Mouse (Mus musculus) adrenal gland, postnatal 4 days (tissue): ENCODE results near the gene Tstd2. TPM values are rescaled to one million over a fixed set of nuclear protein-coding genes. Genes with fewer than 3 reads are reported as not detected.

Experiments used
- DNase-seq, 2 experiments: peaks; one replicate each; pipeline ENCODE4 v3.0.0; 2021 to 2022; ENCODE audit warnings: low spot score in 2 of 2, mixed read lengths in 2 of 2
- total RNA-seq, 2 experiments: library from RNA; stranded (reverse); gene quantifications; 2 replicates each; pipeline ENCODE4 v1.2.3; 2021

The Tstd2 gene
- total RNA-seq, 2 experiments from 2014 or later = 31.4 to 38.5 TPM

DNA sequence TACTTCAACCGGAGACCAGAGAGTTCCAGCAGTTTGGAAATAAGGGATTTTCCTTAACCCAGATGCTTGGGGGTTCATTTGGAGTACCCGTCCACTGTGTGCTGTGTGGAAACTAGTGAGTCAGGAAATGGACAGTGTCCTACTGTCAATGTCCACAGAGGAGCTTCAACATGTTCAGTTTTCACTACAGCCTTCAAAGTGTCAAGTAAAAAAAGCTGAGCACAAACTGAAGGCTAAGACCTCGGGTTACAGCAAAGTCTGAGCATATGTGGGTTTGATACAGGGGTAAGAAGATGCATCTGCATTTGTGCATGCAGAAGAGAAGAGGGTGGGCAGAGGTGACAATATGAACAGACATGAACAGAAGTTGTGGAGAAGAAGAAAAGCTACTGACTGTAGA is 17.7 kb downstream of the Tstd2 start:
- no peak for DNase-seq

DNA sequence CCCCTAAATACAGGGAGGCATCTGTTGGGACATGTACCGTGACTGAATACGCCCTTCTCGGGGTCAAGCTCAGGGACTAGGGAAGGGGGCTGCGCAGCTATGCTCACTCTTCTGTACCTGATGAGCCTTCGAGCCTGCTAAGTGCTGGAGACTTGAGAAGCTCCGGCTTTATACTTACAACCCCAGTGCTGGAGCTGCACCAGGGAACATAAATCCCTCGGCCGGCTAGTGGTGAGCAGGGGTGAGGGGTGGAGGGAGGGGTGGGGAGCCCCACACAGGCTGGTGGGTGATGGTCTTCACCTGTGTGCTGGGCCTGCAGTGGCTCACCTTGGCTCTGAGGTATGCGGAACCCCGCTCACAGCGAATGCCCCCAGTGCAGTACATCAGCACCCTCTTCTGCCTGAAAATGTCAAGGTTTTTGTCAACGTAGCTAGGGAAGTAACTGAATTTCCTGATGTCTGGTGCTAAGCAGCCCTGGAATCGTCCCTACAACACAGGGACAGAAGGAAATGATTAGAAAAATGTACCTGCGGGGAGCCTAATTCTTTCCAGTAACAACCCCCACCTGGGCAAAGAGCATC is 18.9 kb downstream of the Tstd2 start:
- DNase-seq = no peak

DNA sequence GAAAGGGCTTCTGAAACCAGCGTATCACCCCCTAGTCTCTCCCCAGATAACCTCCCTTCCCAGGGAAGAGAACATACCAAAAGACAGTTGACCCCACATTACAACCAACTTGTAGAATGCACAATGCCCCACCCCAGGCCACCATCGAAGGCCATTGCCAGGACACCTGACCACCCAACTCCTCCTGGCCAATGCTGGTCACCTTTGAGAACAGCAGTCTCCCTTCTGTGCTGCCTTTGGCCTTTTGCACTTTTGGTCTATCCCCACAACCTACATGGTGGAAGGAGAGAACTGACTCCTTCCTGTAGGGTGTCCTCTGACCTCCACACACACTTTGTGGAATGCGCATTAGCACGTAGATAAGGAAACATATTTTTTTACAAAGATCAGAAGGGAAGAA is 21.0 kb downstream of the Tstd2 start:
- DNase-seq = no peak

DNA sequence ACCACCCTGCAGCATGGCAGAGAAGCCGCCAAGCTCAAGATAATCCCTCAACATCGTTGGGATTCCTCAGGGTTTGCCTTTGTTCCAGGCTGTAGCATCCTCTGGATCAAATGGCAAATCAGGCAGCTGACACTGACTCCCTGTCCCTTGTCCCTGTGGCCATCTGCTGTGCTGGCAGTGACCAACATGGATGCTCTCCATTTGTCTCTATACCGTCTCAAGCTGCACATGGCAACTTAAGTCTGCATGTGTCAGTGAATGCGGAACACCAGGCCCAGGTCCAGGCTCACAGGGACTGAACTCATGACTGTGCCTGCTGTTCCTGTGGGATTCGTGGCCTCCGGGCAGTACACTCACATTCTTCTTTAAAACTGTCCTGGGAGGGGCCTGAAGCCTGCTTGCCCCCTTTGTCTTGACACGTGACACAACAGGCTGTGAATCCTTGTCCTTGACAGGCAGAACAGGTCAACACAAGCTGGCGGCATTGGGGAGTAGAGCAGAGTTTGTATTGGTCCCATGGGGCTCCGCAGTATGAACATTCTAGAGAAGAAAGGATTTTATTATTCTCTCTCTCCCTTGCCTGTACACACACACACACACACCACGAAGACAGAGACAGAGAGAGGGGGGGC is 21.8 kb downstream of the Tstd2 start:
- DNase-seq = no peak

DNA sequence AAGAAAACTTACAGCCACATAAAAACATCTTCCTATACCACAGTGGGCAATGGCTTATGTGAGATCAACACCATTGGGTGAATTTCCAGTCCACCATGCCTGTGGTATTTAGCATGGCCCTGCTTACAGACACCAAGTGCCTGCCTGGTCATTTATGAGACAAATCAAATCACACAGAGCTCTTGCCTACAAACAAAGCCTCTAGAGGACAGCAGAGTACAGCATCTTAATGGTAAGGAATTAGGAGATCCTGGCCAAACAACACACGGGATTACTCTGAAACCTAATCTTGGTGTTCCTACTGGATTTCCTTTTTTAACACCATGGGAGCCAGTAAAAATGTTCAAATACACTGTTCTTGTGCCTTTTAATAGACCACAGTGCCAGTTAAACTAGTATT is 23.2 kb downstream of the Tstd2 start:
- DNase-seq = no peak

DNA sequence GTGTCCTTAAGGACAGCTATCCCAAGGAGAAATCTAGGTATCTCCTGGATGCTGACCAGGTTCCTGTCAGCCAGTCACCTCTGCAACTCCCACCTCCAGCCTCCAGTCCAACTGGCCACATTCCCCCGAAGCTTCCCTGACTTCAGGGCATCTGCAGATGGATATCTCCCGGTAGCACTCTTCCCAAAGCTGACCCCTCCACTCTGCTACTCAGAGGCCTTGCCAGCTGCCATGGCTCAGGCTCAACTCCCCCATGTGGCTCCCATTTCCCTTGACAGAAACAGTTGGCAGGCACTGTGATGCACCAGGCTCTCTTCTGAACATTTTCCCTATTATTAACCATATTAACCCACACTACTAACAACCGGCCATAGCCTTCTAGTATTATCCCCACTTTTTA is 27.1 kb downstream of the Tstd2 start:
- DNase-seq = no peak

DNA sequence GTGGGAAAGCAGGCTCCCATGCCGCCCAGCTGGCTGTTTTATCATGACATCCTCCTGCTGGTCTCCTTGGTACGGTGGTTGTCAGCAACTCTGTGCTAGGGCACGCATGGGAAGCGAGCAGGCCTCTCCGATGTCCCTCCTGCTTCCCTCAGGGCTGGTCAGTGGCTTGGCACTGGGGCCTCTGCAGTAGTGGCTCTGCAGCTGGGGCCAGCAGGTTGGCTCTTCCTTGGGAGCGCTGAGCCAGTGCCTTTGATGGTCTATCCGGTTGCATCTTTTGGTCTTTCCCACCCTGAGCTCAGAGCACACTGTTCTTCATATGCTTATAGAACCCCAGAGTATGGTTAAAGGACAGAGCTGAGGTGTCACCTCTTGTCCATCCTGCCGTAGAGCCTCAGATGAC is 28.4 kb downstream of the Tstd2 start:
- DNase-seq = no peak

DNA sequence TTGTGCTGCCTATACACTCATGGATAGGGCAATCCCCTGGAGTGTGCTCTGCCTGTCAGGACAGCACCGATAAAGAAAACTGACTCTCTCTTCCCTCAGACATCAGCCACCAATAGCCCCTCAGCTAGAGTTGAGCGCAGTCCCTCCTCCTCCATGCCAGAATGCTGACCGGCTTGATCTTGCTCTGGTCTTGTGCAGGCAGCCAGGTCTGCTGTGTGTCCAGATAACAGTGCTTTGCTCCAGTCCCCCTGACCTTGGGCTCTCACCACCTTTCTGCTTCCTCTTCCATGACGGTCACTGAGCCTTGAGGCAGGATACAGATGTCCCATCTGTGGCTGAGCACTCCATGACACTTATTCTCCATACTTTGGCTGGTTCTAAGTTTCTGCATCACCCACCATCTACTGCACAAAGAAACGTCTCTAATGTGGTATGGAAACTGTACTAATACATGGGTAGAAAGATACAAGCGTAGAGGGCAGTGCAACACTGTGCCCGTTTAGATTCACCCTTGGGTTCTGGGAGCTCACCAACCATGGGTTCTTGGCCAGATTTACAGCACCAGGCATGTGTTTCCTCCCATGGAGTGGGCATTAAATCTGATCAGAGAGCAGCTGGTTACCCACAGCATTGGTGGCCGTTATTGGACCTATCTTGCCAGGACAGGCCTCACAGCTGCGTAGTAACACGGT is 36.3 kb downstream of the Tstd2 start:
- no peak for DNase-seq

DNA sequence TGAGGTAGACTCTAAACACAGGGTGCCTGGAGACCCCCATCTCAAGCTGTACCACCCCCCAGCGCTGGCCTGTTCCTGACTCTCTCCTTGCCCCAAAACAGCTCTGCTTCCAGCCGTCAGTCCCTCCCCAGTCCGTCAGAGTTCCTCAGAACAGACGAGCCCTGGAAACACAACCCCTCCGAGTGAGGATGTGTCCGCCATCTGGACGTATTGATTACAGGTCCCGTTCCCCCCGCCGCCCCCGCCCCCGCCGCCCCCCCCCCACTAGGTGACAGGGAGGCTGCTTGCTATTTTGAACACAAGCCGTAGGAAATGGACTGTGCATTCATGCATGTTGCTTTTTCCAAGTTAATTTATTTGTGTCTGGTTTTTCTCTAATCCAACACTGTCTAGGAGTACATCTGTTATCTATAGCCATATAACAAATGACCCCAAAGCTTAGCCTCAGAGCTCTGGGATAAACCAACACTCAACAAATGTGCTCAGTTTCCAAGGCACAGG is 37.2 kb downstream of the Tstd2 start:
- DNase-seq = no peak

DNA sequence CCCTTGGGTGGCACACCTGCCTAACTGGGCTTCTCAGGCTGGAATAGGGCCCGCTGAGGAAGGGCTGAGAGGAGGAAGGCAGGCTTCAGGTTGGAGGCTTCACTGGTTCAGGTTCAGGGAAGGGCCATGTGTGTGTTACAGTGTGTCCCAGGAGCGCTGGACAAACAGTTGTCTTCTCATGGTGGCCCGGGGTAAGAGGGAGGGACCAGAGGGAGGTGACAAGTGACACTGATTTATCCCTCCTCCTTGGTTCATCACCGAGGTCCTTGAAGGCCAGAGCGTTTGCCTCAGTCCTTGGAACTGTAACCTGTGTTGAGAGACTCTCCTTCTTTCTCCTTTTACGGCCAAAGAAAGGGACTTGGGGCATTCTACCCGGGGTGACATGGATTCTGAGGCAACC is 38.0 kb downstream of the Tstd2 start:
- DNase-seq = no peak

DNA sequence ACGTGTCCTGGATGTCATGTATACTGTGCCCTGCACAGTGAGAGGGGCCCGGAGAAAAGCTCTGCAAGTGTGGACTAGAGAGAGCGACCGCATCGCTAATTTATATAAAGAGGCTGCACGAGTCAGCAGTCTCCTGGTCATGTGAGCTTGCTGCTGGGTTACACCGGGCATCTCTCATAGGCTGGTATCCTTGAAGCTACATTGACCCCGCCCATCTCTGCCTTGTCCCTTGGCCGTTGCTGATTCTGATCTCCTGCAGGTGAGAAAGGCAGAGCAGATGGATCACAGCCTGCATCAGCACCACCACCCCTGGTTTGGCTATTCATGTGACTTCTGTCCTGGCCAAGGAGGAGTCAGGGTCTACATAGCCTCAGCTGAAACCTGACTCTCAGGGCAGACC is 39.4 kb downstream of the Tstd2 start:
- no peak for DNase-seq

DNA sequence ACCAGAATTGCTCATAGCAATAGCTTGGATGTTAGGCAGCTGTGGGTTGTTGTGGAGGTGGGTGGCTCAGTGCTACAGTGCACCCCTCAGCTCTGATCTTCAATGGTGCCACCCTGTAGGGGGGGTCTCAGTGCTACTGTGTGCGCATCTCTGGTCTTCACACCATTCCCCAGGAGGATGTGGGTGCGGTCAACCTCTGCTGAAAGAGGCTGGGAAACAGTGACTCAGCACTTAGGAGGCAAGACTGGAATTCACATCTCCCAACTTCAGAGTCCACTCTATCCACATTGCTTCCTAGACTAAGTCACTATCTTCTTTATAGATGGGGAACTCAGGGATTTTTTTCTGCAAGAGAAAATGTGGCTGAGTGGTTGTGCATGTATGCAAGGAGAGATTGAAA is 40.9 kb downstream of the Tstd2 start:
- no peak for DNase-seq

DNA sequence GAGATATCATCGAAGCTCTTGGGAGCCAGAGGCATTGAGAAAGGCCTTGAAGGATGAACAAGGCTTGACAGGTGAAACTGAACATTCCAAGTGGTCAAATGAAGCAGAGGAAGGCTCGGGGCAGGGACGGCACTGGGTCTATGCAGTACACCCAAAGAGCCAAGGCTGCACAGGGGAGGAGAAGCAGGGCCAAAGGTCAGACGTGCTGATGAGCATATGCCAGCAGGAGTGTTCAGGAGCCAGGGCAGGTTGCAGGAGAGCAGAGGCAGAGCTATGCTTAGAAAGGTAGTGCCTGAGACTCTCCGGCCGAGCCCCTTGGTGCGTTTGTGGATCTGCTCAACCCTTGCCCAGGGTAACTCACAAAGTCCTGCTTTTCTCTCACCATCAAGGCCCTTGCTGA is 41.9 kb downstream of the Tstd2 start:
- DNase-seq = no peak

DNA sequence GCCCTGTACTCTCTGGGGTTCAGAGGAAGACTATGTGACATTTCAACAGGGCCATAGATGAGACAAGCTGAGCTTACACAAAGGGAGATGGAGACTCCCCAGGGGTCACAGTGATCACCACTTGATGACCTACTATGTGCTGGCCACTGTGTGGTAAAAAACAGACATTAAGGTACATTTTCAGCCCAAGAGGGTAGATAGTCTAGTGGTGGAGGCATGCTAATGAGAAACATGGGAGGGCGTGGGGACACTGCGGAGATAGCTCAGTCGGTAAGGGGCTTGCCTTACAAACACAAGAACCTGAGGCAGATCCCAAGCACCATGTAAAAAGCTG is 42.7 kb downstream of the Tstd2 start:
- no peak for DNase-seq

DNA sequence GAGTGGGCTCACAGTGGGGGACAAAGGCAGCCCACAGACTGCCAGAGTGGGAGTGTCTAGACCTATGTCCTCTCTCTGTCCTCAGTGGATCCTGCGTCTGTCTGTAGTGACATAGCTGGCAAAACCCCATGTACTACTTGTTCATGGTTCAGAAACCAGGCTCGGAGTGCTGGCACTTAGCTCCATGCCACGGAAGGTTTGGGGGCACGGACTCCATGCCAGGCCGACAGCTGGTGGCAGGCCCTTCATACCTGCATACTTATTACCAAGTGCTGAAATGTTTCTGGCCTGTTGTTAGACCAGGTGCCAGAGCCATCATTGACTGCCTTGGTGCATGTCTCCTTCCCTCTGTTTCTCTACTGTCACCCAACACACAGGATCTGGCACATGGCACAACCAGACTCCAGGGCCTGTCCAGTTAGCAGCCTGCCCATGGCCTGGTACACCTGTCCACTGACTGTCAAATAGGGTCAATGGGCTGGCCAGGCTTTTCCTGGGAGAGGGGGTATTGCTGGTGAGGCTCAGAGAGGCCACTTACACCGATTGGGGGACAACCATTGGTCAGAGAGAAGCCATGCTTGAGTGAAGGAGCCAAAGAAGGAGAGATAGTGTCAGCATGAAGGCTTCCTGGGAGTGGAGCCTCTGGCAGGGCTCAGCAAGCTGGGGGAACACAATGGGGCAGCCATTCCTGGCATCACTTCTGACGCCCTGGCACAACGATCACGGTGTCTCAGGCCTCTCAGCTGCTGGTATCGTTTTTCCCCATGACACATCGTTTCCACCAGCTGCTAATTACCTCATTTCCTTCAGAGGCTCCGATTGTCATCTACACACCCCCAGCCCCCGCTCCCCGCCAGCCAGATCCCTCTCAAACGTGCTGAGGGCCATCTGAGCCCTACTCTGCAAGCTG is 43.3 kb downstream of the Tstd2 start:
- DNase-seq = no peak

DNA sequence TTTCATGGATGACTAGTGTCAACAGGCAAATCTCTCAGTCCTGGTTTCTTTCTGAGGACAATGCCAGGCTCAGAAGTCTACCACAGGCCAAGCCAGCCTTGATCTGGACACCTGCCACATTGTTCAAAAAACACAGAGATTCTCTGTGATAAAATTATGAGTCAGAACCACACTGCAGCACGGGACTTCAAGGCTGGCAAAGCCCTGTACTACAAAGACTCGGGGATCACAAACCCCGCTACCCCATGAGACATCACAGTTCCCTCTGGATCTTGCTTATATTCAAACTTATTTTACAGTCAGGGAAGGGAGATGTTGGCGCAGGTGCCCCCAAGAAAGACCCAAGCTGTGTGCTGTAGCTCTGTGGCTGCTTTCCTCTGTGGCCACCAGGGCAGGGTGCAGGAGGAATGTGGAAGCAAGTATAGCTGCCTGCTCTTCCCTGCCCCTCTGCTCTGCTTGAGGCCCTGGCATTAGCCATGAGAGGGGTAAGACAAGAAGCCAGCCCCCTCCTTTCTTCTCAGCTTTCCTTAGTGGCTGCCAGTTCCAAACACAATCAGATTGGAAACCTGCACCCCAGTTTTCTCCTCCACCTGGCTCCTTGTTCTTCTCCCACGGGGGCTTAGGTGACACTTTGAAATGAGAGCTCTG is 45.9 kb downstream of the Tstd2 start:
- DNase-seq = no peak

DNA sequence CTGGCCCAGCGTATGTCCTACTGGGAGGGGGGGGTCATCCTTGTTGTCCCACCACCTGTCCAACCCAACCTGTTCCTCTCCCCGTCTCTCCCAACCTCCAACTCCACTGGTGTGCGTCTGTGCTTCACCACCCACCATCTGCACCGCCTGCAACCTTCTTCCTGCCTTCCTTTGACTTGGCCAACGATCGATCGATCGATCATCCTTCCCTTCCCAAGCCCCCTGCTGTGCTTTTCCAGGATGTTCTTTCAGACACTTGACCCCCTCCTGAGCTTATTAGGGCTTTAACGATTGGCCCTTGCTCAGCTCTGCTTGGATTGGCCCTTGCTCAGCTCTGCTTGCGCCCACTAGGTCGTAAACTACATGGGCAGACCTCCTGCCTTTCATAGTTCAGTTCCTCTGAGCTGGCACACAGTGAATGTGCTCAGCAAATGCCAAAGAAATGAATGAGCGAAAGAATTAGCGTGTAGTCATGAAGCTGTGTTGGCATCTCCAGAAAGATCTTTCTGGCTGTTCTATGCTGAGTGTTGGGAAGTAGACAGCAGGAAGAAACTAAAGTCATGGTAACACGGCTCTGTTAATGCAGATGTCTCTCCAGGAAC is 48.9 kb downstream of the Tstd2 start:
- no peak for DNase-seq

DNA sequence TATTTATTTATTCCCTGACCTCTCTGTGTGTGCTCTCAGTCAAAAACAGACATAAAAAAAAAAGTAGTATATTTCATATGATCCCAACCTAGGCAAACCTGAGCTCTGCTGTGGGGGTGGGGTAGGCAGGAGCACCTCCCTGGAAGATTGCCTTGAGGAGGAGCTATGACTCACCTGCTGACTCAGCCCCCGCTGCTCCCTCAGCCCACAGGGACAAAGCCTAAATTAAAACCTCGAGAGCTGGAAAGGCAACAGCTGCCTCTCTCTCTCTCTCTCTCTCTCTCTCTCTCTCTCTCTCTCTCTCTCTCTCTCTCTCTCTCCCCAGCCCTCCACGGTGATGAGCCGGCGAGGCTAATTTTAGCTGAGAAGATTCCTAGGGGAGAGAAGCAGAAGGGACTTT is 50.6 kb downstream of the Tstd2 start:
- no peak for DNase-seq

DNA sequence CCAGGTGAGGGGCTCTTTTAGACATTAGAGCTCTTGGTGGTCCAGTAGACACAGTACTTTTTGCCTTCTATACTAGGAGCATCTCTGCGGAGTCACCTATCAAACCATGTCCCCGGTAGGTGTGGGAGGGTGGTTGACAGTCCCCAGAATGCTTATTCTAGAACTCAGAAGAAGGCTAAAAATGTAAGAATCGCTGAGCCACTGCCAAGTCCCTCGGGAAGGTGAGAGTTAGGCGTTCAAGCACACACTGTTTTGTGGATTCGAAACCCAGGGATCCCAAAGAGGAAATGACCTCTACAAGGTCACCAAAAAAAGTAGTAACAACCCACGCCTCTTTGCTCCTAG is 51.1 kb downstream of the Tstd2 start:
- DNase-seq = no peak

DNA sequence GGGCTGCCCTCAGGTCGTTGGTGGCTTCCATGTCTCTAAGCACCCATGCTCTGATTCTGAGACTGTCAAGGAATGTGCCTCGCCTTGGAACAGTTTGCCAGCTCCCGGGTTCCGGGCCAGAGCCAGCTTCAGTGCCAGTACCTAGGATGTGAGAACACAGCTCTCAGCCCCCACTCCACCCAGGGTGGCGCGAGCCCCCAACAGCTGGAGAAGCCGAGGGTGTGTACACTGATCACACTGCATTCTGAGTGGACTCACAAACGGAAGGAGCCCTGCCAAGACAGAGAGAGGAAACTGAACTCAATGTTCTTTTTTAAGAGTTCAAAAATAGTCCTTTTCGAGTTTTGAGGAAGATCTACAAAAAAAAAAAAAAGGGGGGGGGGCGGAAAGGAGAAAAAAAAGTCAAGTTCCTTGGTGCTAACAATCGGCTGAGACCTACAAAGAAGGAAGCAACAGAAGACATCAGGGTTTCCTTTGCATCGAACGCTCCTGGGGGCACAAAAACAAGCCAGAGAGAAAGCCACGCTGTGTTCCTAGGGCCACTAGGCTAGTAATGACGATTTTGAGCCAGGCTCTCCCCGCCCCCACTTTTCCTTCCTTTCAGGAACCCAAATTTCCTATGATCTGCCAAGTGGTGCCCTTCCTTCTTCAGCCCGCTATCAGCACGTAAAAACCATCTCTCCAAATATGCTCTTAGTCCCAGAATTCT is 51.6 kb downstream of the Tstd2 start:
- no peak for DNase-seq
